Mouse (Mus musculus): Measurements from ENCODE around the gene Sik3. TPM values are rescaled to one million over a fixed set of nuclear protein-coding genes. Genes with fewer than 3 reads are reported as not detected.
A peak's percentile ranks its signal among the peaks of the same experiment; 100 is the strongest.

Sik3 gene
- polyA plus RNA-seq, 1 experiment from 2014 or later = 8.4 TPM

GRCm38 (mm10) chr9:46006224-46006623 lies 6.4 kb upstream of the Sik3 start:
- no peaks in the 10 kb centered on the region for H3K9me3 ChIP-seq
- DNase-seq (ENCODE audit: low spot score) = no peak
- 63% methylated on average over 5 of the region's 5 CpGs for WGBS
- peaks cover 4% of the 10 kb centered on the region for H3K4me1 ChIP-seq
- H3K36me3 ChIP-seq (replicated peaks) = no peaks in the 10 kb centered on the region
- H3K4me3 ChIP-seq = no peak overlapping the region
- no peaks in the 10 kb centered on the region for H3K27me3 ChIP-seq (replicated peaks; ENCODE audit: low read depth, poor library complexity, severe bottlenecking)
- no peak overlapping the region for H3K27ac ChIP-seq (replicated peaks)

DNA sequence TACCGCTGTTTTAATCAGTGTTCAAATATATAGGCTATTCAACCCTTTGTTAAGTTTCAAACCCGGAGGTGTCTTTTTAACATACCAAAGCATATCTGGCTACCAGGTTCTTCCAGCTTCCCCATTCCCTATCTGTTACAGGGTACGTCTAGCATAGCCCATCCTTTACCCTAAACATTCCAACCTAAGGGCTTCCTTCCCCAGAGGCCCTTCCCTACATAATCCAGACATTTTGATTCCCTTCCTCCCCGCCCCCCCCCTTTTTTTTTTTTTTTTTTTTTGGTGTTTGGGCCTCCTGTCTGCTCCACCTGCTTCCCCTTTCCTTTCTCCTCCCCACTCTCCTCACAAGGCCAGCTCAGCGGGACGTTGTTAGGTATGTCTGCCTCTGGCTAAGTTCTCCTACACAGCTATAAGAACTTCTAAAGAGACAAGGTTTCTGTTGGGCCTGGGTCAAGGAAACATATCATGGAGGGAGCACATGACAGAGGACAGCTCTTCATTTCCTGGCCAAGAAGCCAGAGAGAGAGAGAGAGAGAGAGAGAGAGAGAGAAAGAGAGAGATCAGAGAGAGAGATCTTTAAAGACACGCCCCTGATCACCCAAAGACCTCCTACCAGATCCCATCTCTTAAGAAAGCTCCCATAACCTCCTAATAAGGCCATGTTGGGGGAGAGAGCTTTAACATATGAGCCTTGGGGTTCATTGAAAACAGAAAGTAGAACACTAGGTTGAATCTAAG lies 3.5 kb upstream of the Sik3 start:
- H3K27me3 ChIP-seq (replicated peaks; ENCODE audit: low read depth, poor library complexity, severe bottlenecking) = no peaks in the 10 kb centered on the region
- no peak overlapping the region for H3K27ac ChIP-seq (replicated peaks)
- no peak for DNase-seq (ENCODE audit: low spot score)
- H3K9me3 ChIP-seq = no peaks in the 10 kb centered on the region
- H3K36me3 ChIP-seq (replicated peaks) = no peaks in the 10 kb centered on the region
- H3K4me1 ChIP-seq = peaks cover 26% of the 10 kb centered on the region
- H3K4me3 ChIP-seq = no peak overlapping the region
- 69% methylated on average over 7 of the region's 7 CpGs for WGBS

DNA sequence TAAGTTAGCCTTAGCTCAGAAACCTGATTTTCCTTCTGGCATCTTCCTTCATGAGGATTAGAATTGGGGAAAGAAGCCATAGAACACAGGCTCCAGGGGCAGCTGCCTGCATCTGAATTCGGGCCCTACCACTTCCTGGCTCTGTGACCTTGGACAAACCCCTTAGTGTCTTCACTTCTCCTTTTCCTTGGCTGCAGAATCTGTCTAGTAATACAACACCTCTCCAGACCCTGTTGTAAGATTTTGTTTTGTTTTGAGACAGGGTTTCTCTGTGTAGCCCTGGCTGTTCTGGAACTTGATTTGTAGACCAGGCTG lies 3.0 kb upstream of the Sik3 start:
- H3K27ac ChIP-seq (replicated peaks) = no peak overlapping the region
- H3K36me3 ChIP-seq (replicated peaks) = no peaks in the 10 kb centered on the region
- 61% methylated on average over 1 of the region's 1 CpGs for WGBS
- no peak for DNase-seq (ENCODE audit: low spot score)
- no peak overlapping the region for H3K4me3 ChIP-seq
- no peaks in the 10 kb centered on the region for H3K9me3 ChIP-seq
- peaks cover 31% of the 10 kb centered on the region for H3K4me1 ChIP-seq
- no peaks in the 10 kb centered on the region for H3K27me3 ChIP-seq (replicated peaks; ENCODE audit: low read depth, poor library complexity, severe bottlenecking)

- Histone ChIP-seq H3K4me1 (peaks cover 48% of the 10 kb centered on the region), H3K9me3 (no peaks in the 10 kb centered on the region), H3K36me3 (replicated peaks) (no peaks in the 10 kb centered on the region), H3K4me3 (peak overlapping the region; percentile 84; the same call in 1 of the 2 replicates), H3K27me3 (replicated peaks; ENCODE audit: low read depth, poor library complexity, severe bottlenecking) (no peaks in the 10 kb centered on the region), H3K27ac (replicated peaks) (no peak overlapping the region)
- 62% methylated on average over 3 of the region's 3 CpGs for WGBS
- DNase-seq (ENCODE audit: low spot score) = no peak
Observed at GRCm38 (mm10) chr9:46011094-46011970, 1.3 kb upstream of the Sik3 start.

- WGBS = under 1% methylated on average over 46 of the region's 46 CpGs
- Histone ChIP-seq H3K9me3 (no peaks in the 10 kb centered on the region), H3K36me3 (replicated peaks) (peaks cover 2% of the 10 kb centered on the region; the same call in 1 of the 2 replicates), H3K27ac (replicated peaks) (peak overlapping the region; percentile 97), H3K27me3 (replicated peaks; ENCODE audit: low read depth, poor library complexity, severe bottlenecking) (no peaks in the 10 kb centered on the region), H3K4me1 (peaks cover 52% of the 10 kb centered on the region), H3K4me3 (peak overlapping the region; percentile 84)
- no peak for DNase-seq (ENCODE audit: low spot score)
Observed at GRCm38 (mm10) chr9:46013009-46013586, 478 bp downstream of the Sik3 start.

- H3K36me3 ChIP-seq (replicated peaks) = peaks cover 7% of the 10 kb centered on the region; the same call in 1 of the 2 replicates
- peak overlapping the region; percentile 97 for H3K27ac ChIP-seq (replicated peaks)
- DNase-seq (ENCODE audit: low spot score) = no peak
- under 1% methylated on average over 5 of the region's 5 CpGs for WGBS
- no peaks in the 10 kb centered on the region for H3K27me3 ChIP-seq (replicated peaks; ENCODE audit: low read depth, poor library complexity, severe bottlenecking)
- no peaks in the 10 kb centered on the region for H3K9me3 ChIP-seq
- peak overlapping the region; percentile 84 for H3K4me3 ChIP-seq
- H3K4me1 ChIP-seq = peaks cover 52% of the 10 kb centered on the region
Observed at GRCm38 (mm10) chr9:46013616-46014015, 996 bp downstream of the Sik3 start.

DNA sequence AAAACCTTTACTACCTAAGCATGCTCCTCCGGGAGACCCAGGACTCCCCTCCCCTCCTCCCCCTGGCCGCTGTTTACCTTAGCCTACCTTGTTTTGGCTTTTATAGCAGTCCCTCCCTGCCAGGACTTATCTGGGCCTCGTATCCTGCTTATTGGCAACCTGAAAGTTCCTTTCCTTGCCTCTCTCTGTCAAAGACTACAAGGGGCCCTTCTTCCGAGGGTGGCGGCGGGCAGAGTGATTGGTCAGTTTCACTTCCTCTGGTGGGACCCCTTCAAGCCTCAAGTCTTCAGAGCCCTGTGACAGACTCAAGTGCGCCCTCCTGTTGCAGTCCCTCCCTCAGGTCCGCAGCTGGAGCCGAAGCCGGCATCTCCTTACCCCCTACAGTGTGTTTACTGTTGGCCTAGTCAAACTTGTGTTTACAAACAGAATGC lies 1.6 kb downstream of the Sik3 start:
- Histone ChIP-seq H3K9me3 (no peaks in the 10 kb centered on the region), H3K36me3 (replicated peaks) (peaks cover 13% of the 10 kb centered on the region), H3K4me3 (peak overlapping the region; percentile 84), H3K4me1 (peaks cover 52% of the 10 kb centered on the region), H3K27ac (replicated peaks) (peak overlapping the region; percentile 55; the same call in 1 of the 2 replicates), H3K27me3 (replicated peaks; ENCODE audit: low read depth, poor library complexity, severe bottlenecking) (no peaks in the 10 kb centered on the region)
- peak; percentile 65 for DNase-seq (ENCODE audit: low spot score)
- 1% methylated on average over 10 of the region's 10 CpGs for WGBS

GRCm38 (mm10) chr9:46015081-46015551 lies 2.5 kb downstream of the Sik3 start:
- Histone ChIP-seq H3K9me3 (no peaks in the 10 kb centered on the region), H3K4me1 (peaks cover 52% of the 10 kb centered on the region), H3K36me3 (replicated peaks) (peaks cover 19% of the 10 kb centered on the region), H3K27me3 (replicated peaks; ENCODE audit: low read depth, poor library complexity, severe bottlenecking) (no peaks in the 10 kb centered on the region), H3K27ac (replicated peaks) (no peak overlapping the region), H3K4me3 (peak overlapping the region; percentile 84; the same call in 1 of the 2 replicates)
- WGBS = 48% methylated on average over 8 of the region's 8 CpGs
- DNase-seq (ENCODE audit: low spot score) = no peak

GRCm38 (mm10) chr9:46015831-46016230 lies 3.2 kb downstream of the Sik3 start:
- no peak for DNase-seq (ENCODE audit: low spot score)
- WGBS = 50% methylated on average over 9 of the region's 9 CpGs
- no peak overlapping the region for H3K4me3 ChIP-seq

GRCm38 (mm10) chr9:46016417-46016816 lies 3.8 kb downstream of the Sik3 start:
- Histone ChIP-seq H3K36me3 (replicated peaks) (peaks cover 27% of the 10 kb centered on the region), H3K4me3 (no peak overlapping the region; the same call in 1 of the 2 replicates), H3K27ac (replicated peaks) (no peak overlapping the region), H3K4me1 (peaks cover 46% of the 10 kb centered on the region), H3K27me3 (replicated peaks; ENCODE audit: low read depth, poor library complexity, severe bottlenecking) (no peaks in the 10 kb centered on the region), H3K9me3 (no peaks in the 10 kb centered on the region)
- no peak for DNase-seq (ENCODE audit: low spot score)
- 66% methylated on average over 4 of the region's 4 CpGs for WGBS

More at GRCm38 (mm10) chr9:46015831-46016230, 3.2 kb downstream of the Sik3 start:
- Histone ChIP-seq H3K4me1 (peaks cover 52% of the 10 kb centered on the region), H3K27me3 (replicated peaks; ENCODE audit: low read depth, poor library complexity, severe bottlenecking) (no peaks in the 10 kb centered on the region), H3K9me3 (no peaks in the 10 kb centered on the region), H3K36me3 (replicated peaks) (peaks cover 21% of the 10 kb centered on the region), H3K27ac (replicated peaks) (no peak overlapping the region)

DNA sequence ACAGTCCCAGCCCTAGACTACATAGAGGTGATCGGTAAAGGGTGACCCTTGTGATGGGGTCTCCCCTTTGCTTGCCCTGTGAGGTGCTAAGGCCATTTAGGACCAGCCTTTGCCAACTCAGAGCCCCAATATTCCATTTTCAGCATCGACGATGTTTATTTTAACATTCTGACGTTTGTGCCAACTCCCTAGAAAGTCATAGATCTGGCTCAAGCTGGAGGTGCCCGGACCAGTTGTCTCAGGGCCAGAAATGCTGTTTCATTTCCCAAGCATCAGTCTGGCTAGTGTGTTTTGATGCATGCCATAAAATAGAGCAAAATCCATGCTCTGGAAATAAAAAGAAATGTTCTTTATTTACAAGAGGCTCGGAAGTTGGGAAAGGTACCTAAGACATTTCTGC lies 5.7 kb downstream of the Sik3 start:
- Histone ChIP-seq H3K9me3 (no peaks in the 10 kb centered on the region), H3K4me3 (no peak overlapping the region), H3K27ac (replicated peaks) (no peak overlapping the region), H3K4me1 (peaks cover 39% of the 10 kb centered on the region), H3K36me3 (replicated peaks) (peaks cover 29% of the 10 kb centered on the region), H3K27me3 (replicated peaks; ENCODE audit: low read depth, poor library complexity, severe bottlenecking) (no peaks in the 10 kb centered on the region)
- no peak for DNase-seq (ENCODE audit: low spot score)
- WGBS = 92% methylated on average over 6 of the region's 6 CpGs

DNA sequence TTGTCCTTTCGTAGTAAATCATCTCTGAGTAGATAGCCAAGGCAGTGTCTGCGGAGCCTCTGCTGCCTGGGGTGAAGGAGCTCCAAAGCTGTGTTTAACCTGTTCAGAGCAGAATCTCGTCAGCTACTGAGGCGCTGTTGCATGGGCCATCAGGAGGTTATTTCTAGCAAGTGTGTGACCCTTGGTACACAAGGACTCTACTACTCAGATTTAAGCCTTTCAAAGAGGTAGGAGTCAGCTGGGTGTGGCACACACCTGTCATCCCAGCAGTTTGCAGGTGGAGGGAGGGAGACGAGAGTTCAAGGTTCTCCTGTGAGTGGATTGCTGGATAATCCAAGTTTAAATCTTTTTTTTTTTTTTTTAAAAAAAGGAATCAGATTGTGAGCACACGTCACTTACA lies 7.4 kb downstream of the Sik3 start:
- peaks cover 29% of the 10 kb centered on the region for H3K36me3 ChIP-seq (replicated peaks)
- H3K4me1 ChIP-seq = peaks cover 22% of the 10 kb centered on the region
- no peak overlapping the region for H3K27ac ChIP-seq (replicated peaks)
- 89% methylated on average over 6 of the region's 6 CpGs for WGBS
- H3K4me3 ChIP-seq = no peak overlapping the region
- no peaks in the 10 kb centered on the region for H3K27me3 ChIP-seq (replicated peaks; ENCODE audit: low read depth, poor library complexity, severe bottlenecking)
- no peaks in the 10 kb centered on the region for H3K9me3 ChIP-seq
- no peak for DNase-seq (ENCODE audit: low spot score)
